Mouse (Mus musculus) cortical plate, adult 2 months (tissue): ENCODE data around the gene Slc13a3. TPM values are rescaled to one million over a fixed set of nuclear protein-coding genes. Genes with fewer than 3 reads are reported as not detected.

Source experiments
- H3K27ac ChIP-seq: fragments of 200-500 bp; 2 replicates; pipeline ENCODE4 v1.5.1; 2012; ENCODE audit warnings: low read length, control low read depth, inconsistent platforms; ENCODE audit not compliant: insufficient read depth
- H3K4me1 ChIP-seq: fragments of 200-500 bp; 2 replicates; pipeline ENCODE4 v1.6.1; 2011; ENCODE audit warnings: low read length; ENCODE audit not compliant: control insufficient read depth, insufficient read depth
- H3K4me3 ChIP-seq: fragments of 200-500 bp; 2 replicates; pipeline ENCODE4 v1.5.1; 2011; ENCODE audit warnings: mild to moderate bottlenecking, low read length, control low read depth; ENCODE audit not compliant: insufficient read depth
- CTCF ChIP-seq: fragments of 200-500 bp; IDR thresholded peaks from 2 replicates; pipeline ENCODE4 v1.5.1; 2011; ENCODE audit warnings: mild to moderate bottlenecking, control low read depth, low read length; ENCODE audit not compliant: insufficient read depth; ENCODE audit errors: extremely low read depth
- POLR2A ChIP-seq: fragments of 200-500 bp; IDR thresholded peaks from 2 replicates; pipeline ENCODE4 v1.6.1; 2011; ENCODE audit warnings: mild to moderate bottlenecking, low read length, control low read depth; ENCODE audit not compliant: insufficient read depth; ENCODE audit errors: extremely low read depth
- polyA plus RNA-seq: library from polyadenylated mRNA; depleted of rRNA; stranded (reverse); fragments of >200 nt; gene quantifications from 2 replicates; pipeline ENCODE4 v1.2.3, GENCODE M21; 2012

Gene Slc13a3
- polyA plus RNA-seq, 1 experiment: 16.0 TPM

DNA sequence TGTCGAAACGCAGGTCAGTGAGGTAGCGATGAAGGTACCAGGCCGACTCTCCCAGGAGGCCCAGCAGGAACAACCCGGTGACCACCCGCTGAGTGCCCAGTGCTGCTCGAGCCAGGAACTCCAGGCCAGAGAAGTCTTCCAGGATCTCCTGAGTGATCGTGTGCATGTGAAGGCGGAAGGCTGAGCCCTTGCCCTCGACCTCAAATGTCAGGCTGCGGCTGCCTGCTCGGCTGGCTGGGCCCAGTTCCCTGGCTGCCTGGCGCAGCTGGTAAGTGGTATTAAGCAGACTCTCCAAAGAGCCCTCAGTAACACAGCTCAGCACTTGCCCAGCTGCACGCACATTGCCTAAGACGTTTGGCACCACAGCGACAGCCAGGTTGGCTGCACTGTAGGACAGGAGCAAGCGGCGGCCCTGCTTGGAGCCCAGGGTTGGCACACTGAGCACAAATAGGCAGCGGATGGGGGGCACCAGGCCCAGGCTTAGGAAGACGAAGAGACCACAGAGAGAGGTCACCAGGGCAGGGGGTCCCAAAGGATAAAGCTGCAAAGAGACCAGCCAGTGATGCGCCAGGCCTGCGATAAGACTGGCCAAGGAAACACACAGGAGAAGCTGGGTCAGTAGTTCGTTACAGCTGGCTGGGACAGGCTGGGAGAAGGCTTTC, 75.4 kb downstream of the Slc13a3 start:
- Histone ChIP-seq H3K4me1 (no peaks in the 10 kb centered on the region), H3K4me3 (no peak overlapping the region), H3K27ac (peak overlapping the region; percentile 67)
- no peak for TF ChIP-seq POLR2A
- TF ChIP-seq CTCF: no peak

DNA sequence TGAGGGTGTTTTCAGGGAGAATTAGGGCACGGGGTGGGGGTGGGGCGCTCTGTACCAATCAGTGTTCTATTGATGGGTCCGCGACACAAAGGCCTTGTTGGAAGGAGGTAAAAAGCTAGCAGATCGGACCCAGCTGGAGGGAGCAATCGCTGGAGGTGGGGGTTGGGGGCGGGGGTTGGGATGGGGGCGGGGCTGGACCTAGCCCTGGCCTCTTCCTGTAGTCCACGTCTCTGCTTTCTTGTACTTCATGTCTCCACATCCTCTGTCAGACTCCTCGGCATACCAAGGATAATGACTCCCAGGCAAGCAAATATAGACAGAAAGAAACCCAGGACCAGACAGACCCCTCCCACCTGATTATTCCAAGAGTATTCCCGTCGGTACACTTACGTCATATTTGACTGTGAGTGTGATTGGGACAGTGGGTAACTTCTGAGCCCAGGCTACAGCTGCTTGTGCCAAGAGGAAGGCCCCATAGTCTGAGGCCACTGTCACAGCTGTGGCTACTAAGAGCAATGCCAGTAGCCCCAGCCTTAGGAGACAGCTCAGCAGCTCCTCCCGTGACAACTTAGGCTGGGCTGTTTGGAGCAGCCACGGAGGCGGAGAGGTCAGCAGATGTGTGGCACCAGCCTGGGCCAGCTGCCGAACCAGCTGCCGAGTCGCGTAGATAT, 76.1 kb downstream of the Slc13a3 start:
- Histone ChIP-seq H3K4me3 (no peak overlapping the region), H3K4me1 (no peaks in the 10 kb centered on the region), H3K27ac (peak overlapping the region; percentile 67)
- TF ChIP-seq CTCF (no peak), POLR2A (no peak)

DNA sequence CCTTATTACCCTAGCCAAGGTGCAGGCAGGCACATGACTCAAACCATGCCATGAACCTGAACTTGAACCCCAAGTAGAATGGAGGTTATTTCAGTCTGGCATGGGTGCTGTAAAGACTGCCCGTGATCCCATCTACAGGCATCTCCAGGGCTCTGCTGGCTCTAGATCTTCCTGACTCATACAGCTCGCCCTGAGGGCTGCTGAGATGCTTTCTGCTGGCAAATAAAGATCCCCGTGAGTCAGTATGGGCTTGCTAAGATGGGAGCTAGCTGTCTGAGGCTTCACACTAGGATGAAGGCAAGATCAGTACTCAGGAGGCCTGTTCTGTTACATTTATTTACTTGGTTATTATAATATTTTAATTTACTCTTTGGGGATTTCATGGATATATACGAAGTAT, 80.9 kb downstream of the Slc13a3 start:
- H3K27ac ChIP-seq: no peak overlapping the region
- H3K4me3 ChIP-seq: no peak overlapping the region
- H3K4me1 ChIP-seq: no peaks in the 10 kb centered on the region
- TF ChIP-seq CTCF: no peak
- TF ChIP-seq POLR2A: no peak

DNA sequence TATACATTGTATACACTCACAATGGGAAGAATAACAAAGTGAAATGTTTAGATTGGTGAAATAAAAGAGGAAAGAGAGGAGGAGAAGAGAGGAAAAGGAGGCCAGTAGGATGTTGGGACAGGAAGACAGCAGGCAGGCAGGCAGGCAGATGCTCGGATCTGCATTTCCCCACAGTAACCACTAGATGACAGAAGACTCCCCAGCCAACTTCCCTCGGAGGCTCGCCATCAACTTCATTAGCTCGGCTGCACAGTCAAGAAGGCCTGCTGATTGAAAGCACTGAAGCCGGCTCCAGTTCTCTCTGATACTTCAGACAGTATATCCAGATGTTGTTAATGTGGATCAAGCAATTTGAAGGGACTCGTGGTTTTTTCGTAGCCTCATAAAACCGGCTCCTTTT, 81.5 kb downstream of the Slc13a3 start:
- TF ChIP-seq POLR2A: no peak
- TF ChIP-seq CTCF: peak; percentile 93
- H3K4me3 ChIP-seq: no peak overlapping the region
- H3K27ac ChIP-seq: no peak overlapping the region
- H3K4me1 ChIP-seq: peaks cover 3% of the 10 kb centered on the region; the same call in 1 of the 2 replicates

DNA sequence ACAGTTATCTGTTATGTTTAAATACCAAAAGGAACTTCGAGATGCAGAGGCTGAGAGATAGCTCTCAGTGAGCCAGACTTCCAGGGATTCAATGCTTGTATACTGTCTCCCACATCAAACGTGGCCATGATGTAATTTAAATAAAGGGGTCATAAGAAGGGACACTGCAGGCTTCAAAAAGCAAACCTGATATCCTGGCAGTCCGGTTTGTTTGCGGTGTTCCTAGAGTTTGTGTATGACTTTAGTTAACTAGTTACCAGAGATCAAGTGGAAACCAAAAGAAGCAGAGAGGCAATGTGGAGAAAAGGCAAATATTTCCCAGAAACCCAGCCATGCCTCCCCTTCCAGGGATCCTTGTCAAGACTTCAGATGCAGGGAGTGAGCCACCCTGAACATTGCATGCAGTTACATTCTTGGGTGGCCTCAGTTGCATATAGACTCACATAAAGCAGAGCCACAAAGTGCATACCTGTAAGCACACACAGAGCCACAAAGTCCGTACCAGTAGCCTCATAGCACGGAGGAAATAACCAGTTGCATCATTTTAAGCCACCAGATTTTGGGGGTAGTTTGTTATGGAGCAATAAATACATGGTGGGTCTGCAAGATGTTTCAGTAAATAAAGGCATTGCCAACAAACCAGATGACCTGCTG, 83.6 kb downstream of the Slc13a3 start:
- Histone ChIP-seq H3K4me1 (peaks cover 3% of the 10 kb centered on the region; the same call in 1 of the 2 replicates), H3K27ac (no peak overlapping the region), H3K4me3 (no peak overlapping the region)
- no peak for TF ChIP-seq CTCF
- TF ChIP-seq POLR2A: no peak

DNA sequence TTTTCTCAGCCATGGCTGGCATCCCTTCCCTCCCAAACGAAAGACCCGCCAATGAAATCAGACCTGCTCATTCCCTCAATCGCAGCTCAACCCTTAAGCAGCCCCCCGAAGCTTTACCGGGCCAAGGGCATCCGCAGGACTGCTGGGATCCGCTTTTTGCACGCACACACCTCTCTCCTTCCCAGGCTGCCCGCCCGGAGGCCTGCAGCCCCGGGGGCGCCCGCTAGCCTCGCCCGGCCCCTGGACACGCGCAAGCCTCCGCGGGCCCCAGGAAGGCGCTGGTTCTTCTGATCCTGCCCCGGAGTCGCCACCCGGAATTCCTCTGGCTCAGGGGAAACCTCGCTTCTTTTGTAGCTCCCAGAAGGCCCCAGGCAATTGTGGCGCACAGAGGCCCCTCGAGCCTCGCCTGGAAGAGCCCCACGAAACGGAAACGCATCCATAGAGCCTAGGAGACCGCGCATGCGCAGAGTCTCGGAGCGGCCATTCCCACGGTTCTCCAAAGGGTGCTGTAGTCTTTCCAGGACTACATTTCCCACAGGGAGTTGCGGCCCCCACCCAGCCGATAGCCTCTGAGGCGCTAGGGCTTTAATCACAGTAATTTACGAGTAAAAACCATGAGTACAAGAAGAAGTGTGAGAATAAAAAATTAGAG, 85.1 kb downstream of the Slc13a3 start, which contains the start of gene Zfp334:
Gene Zfp334, minus strand, starts transcription at position 416 of the 652 bp plus-strand sequence.
- no peak within 1 kb of the TSS for H3K27ac ChIP-seq
- peak within 1 kb of the TSS; percentile 57 for H3K4me3 ChIP-seq
- peaks cover 3% of the 10 kb centered on the region; the same call in 1 of the 2 replicates for H3K4me1 ChIP-seq
- TF ChIP-seq POLR2A (peak; percentile 87), CTCF (no peak)

DNA sequence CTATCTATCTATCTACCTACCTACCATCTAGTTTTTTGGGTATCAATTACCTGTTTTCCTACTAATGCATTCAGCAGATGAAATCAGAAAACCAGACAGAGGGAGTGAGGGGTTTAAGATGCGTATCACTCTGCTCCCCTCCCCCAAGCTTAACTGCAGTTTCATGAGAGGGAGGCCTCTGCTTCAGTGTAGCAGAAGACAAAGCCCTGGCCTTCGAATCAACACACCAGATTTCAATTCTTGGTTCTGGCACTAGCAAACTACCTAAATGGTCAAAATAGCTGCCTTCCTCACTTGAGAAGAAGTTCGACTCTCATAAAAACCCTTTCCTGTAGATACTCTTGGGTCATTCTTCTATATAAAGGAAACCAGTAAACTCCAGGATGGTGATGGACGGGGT, 85.7 kb downstream of the Slc13a3 start:
- no peak overlapping the region for H3K27ac ChIP-seq
- peak overlapping the region; percentile 57 for H3K4me3 ChIP-seq
- H3K4me1 ChIP-seq: peaks cover 3% of the 10 kb centered on the region; the same call in 1 of the 2 replicates
- no peak for TF ChIP-seq POLR2A
- TF ChIP-seq CTCF: no peak

DNA sequence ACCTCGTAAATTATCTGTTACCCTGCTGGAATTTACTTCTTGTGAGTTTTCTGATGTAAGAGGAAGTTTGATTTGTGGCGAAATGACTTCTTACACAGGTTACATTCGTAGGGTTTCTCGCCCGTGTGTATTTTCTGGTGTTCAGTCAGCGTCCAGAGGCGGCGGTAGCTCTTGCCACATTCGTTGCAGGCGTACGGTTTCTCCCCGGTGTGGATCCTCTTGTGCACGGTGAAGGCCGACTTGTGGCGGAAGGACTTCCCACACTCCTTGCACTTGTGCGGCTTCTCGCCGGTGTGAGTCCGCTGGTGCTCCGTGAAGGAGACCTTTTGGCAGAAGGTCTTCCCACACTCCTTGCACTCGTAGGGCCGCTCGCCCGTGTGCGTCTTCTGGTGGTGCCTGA, 93.0 kb downstream of the Slc13a3 start:
- TF ChIP-seq POLR2A: no peak
- no peak for TF ChIP-seq CTCF
- H3K4me3 ChIP-seq: no peak overlapping the region
- no peak overlapping the region for H3K27ac ChIP-seq
- peaks cover 5% of the 10 kb centered on the region; the same call in 1 of the 2 replicates for H3K4me1 ChIP-seq

DNA sequence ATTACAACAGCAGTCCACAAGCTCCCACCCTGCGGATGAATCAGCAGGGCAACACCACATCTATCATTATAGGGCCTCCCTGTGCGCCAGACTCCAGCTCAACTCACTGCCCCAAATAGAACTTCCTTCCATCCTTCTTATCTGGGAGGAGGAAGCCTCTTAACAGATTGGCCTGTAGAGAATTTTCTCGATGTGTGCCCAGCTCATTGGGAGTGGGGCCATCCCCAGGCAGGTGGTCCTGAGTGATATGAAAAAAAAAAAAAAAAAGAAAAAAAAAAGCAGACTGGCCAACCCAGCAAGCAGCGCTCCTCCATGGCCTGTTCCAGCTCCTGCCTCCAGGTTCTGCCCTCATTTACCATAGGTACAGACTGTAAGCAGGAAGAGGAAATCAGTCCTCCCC, 97.0 kb downstream of the Slc13a3 start:
- H3K4me3 ChIP-seq: no peak overlapping the region
- TF ChIP-seq POLR2A: no peak
- no peak for TF ChIP-seq CTCF
- H3K27ac ChIP-seq: no peak overlapping the region
- H3K4me1 ChIP-seq: peaks cover 5% of the 10 kb centered on the region; the same call in 1 of the 2 replicates
